Mouse (Mus musculus): Measurements from ENCODE around the gene Ralgapa2. TPM values are rescaled to one million over a fixed set of nuclear protein-coding genes. Genes with fewer than 3 reads are reported as not detected.
"Not testable (repeated sequence)": the region's sequence is repeated elsewhere in the genome, so short reads cannot be mapped to it uniquely, and the experiment has no call there.

The Ralgapa2 gene
- total RNA-seq, 2 experiments from 2014 or later = 19.2 to 26.2 TPM

- intact Hi-C loops (cut with DNase I) = no loop called here
- DNase-seq (ENCODE audit: low spot score in 2 of 2) = peak; percentile 78 to 95
These were observed 9.4 kb downstream of the Ralgapa2 start for GRCm38 (mm10) chr2:146502578-146503311.

- no peak for DNase-seq (ENCODE audit: low spot score in 2 of 2)
- intact Hi-C loops (cut with DNase I) = no loop called here
These were observed 12.1 kb downstream of the Ralgapa2 start for GRCm38 (mm10) chr2:146500067-146500466.

DNA sequence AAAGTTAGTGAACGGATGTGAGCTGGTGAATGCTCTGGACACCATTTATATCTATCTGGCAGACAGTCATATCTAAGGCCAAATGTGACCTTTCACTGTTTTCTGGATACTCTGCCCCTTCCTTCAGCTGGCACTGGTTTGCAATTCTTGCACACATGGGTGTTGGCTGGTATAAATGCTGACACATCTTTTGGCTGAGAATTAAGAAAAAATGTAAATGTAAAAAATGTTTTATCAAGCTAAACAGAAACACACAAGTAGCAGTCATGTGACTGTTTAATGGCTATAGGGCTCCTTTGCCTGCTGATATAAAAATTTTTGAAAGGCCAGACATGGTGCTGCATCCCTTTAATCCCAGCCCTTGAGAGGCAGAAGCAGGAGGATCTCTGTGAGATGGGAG lies 13.0 kb downstream of the Ralgapa2 start:
- DNase-seq (ENCODE audit: low spot score in 2 of 2) = no peak
- intact Hi-C loops (cut with DNase I) = no loop called here

GRCm38 (mm10) chr2:146498298-146498697 lies 13.8 kb downstream of the Ralgapa2 start:
- intact Hi-C loops (cut with DNase I) = no loop called here

DNA sequence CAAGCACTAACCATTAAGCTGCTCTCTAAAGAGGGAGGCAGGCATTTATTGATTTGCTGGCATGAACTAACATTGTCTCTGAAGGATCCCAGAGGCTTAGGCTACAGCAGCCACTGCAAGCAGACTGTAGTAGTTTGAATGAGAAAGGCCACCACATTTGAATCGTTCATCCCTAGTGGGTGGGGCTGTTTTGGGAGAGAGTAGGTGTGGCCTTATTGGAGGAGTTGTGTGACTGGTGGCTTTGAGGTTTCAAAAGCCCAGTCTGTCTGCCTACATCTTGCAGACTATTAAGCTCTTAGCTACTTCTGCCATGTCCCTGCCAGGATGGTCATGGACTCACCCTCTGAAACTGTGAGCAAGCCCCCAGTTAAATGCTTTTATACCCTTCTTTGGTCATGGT lies 15.1 kb downstream of the Ralgapa2 start:
- DNase-seq (ENCODE audit: low spot score in 2 of 2) = no peak
- intact Hi-C loops (cut with DNase I) = no loop called here

More at GRCm38 (mm10) chr2:146498298-146498697, 13.8 kb downstream of the Ralgapa2 start:
- no peak for DNase-seq (ENCODE audit: low spot score in 2 of 2)

DNA sequence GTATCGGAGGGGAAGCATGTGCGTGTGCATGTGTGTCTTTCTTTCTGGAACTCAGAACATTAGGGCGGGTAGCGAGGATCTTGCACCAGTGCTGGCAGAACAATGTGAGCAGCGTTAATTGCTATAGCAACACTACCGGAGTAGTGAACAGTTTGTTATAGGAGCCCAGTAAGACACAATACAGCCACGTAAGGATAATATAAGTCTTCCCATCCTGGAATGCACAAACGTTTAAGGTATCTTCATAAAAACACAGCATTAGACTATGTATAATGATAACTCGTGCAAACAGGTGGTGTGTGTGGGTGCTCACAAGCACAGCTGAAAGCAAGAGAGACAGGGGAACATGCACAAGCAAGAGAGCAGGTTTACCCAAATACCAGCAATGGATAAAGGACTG lies 16.4 kb downstream of the Ralgapa2 start:
- intact Hi-C loops (cut with DNase I) = no loop called here

GRCm38 (mm10) chr2:146493354-146493946 lies 18.7 kb downstream of the Ralgapa2 start:
- DNase-seq (ENCODE audit: low spot score in 2 of 2) = no peak
- intact Hi-C loops (cut with DNase I) = no loop called here

More for the DNA sequence above, 16.4 kb downstream of the Ralgapa2 start:
- DNase-seq (ENCODE audit: low spot score in 2 of 2) = no peak

DNA sequence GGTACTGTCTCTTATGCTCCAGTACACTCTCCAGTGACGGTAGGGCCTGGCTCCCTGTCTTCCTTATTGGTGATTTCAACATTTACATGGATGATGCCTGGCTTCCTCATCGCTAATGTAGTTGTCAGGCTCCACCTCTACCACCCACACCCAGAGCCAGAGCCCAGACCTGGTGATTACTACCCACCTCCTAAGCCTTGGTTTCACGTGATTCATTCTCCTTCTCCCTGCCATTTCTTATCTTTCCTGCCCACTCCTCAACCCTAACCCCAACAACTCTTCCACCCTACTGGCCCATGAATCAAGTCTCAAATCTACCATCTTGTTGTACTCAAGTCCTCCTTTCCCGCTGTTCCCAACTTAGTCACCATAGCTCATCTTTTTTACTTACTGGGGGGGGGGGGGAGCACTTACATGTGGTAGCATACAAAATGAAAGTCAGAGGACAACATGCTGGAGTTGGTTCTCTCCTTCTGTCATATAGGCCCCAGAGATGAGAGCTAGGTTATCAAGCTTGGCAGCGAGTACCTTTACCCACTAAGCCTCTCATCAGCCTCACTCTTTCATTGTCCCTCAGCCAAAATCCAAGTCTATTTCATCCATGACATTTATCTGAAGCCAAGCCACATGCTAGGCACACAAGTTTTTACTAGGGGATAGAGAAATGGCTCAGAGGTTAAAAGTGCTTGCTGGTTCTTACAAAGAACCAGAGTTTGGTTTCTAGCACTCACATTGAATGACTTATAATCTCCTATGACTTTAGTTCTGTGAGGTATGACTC lies 20.1 kb downstream of the Ralgapa2 start:
- intact Hi-C loops (cut with DNase I) = no loop called here
- DNase-seq (ENCODE audit: low spot score in 2 of 2) = no peak

DNA sequence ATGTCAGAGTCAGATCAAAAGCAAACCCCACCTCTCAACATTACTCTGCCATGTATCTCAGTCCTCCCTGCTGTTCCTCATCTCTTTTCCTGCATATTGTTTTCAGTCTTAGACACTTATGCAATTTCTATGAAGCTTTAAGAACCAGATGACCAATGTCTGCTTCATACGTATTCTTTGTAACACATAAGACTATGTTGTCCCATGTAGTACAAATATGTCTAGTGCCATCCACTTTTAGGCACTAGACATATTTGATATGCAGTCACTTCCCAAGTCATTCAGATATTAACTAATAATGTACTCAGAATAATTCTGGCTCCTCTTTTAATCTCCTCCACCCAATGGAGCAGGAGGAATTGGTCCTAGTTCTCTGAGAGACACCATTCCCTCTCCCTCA lies 21.2 kb downstream of the Ralgapa2 start:
- no peak for DNase-seq (ENCODE audit: low spot score in 2 of 2)
- intact Hi-C loops (cut with DNase I) = no loop called here

GRCm38 (mm10) chr2:146488291-146488690 lies 23.9 kb downstream of the Ralgapa2 start:
- no peak for DNase-seq (ENCODE audit: low spot score in 2 of 2)
- intact Hi-C loops (cut with DNase I) = no loop called here

GRCm38 (mm10) chr2:146482859-146483258 lies 29.3 kb downstream of the Ralgapa2 start:
- intact Hi-C loops (cut with DNase I) = no loop called here
- DNase-seq (ENCODE audit: low spot score in 2 of 2) = no peak

DNA sequence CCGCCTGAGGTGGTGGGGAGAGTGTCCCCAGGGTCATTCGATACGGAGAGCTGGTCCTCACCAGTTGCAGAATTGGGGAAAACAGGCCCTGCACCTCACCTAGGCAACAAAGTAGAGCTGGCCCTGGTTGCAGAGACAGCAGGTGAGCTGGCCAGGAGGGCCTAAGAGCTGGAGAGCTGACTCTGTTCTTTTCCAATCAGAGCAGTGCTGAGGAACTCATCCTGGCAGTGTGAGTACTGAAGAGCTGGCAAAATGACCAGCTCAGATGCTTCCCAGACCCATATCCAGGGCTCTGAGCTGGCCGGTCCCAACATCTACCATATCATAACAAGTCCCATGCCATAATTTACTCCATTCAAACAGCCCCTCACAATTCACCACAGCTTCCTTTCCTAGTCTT lies 34.7 kb downstream of the Ralgapa2 start:
- intact Hi-C loops (cut with DNase I) = no loop called here

GRCm38 (mm10) chr2:146476428-146476972 lies 35.6 kb downstream of the Ralgapa2 start:
- DNase-seq (ENCODE audit: low spot score in 2 of 2) = no peak
- intact Hi-C loops (cut with DNase I) = no loop called here

More for the DNA sequence above, 34.7 kb downstream of the Ralgapa2 start:
- DNase-seq (ENCODE audit: low spot score in 2 of 2) = no peak

DNA sequence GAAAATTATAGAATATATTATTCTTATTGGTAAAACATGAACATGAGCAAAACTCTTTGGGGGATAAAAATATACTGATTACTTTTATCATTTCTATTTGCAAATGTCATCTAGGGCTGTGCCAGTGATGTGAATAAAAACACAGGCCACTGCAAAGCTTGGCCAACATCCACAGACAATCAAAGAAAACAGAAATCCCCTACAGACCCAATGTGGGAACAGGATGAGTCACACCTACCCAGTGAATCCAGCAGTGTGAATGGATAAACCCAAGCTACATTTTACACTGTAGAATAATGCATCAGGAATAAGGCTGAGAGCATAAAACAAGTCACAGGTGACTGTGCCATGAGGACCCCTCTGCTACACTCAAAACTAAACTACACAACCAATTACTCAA lies 36.1 kb downstream of the Ralgapa2 start:
- intact Hi-C loops (cut with DNase I) = no loop called here
- no peak for DNase-seq (ENCODE audit: low spot score in 2 of 2)

DNA sequence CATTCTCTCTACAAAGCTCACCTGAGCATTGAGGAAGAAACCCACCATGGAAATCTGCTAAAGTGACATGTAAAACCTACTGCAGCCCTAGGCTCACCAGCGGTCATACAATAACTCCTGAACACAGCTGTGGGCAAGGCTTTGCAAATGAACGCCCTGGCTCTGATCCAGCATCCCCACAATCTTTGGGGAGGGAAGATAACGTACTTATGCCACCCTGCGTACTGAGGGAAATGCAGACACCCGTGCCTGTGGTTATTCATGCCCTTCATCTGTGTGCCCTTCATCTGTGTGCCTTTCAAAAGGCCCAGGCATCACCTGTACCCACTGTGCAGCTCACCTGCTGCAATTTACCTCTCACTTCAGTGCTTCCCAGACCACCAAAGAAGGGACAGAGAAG lies 41.2 kb downstream of the Ralgapa2 start:
- intact Hi-C loops (cut with DNase I) = no loop called here
- no peak for DNase-seq (ENCODE audit: low spot score in 2 of 2)

DNA sequence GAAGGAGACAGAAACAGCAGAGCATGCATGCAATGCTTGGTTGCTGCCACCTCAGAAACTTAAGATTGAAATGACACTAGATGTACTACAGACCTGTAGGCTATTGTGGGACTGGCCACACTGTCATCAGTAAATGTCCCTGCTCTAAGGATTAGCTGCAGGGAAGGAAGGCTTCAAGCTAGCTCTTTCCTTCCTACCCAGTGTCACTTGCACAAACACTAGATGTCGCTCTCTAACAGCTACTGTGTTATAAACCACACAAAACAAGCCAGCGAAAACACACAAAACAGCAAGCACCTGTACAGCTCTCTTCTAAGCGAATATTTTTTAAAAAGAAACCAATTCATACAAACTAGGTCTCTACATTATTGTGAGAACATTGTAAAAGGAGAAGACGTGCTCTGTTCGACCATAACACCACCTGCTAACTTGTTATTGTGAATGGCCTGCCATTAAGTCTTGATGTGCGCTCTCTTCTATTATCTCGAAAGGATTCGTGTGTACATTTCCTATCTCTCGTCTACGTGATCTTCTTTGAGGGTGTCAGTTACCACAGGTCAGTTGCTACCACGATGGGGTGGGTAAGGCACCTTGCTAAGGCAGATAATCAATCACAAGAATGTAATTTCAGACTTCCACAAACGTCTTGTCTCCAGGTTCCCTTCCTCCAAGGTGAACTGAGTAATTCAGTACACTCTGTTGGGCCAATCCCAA lies 42.3 kb downstream of the Ralgapa2 start:
- intact Hi-C loops (cut with DNase I) = loop anchor here (1.0 kb wide), 1 partner anchor 143 kb away; no protein-coding TSS in a partner anchor
- DNase-seq (ENCODE audit: low spot score in 2 of 2) = peak; percentile 55 to 57

DNA sequence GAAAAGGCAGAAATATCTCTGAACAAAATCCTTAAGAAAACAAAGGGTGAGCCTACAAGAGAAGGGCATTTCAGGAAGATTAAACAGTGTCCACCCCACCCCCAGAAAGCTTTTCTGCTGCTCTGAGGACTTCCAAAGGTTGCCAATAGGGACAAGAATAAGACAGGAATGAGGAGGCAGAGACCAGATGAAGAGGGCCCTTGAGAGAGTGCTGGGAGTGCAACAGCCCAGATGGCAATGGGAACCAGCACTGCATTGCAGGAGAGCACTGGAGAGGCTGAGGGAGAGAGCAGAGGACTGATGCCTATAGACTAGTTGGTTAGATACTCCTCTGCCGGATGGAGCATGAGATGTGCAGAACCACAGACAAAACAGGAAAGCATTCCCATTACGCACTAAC lies 43.2 kb downstream of the Ralgapa2 start:
- intact Hi-C loops (cut with DNase I) = loop anchor here (1.0 kb wide), 1 partner anchor 144 kb away; no protein-coding TSS in a partner anchor
- DNase-seq (ENCODE audit: low spot score in 2 of 2) = no peak

GRCm38 (mm10) chr2:146468016-146468415 lies 44.1 kb downstream of the Ralgapa2 start:
- DNase-seq (ENCODE audit: low spot score in 2 of 2) = no peak
- intact Hi-C loops (cut with DNase I) = no loop called here

DNA sequence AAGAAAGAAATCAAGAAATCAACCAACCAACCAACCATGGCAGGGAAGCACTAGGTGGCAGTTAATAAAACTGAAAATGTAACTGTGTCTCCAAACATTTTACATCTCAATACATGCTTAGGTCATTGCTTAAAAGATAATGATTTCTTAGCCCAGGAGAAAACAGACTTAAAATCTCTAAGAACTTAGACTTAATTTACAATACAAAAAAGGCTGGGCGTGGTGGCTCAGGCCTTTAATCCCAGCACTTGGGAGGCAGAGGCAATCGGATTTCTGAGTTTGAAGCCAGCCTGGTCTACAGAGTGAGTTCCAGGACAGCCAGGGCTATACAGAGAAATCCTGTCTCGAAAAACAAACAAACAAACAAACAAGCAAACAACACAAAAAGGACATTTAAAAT lies 45.3 kb downstream of the Ralgapa2 start:
- DNase-seq (ENCODE audit: low spot score in 2 of 2); intact Hi-C loops (cut with DNase I): not testable (repeated sequence)
